Mouse (Mus musculus) cerebellum, postnatal 14 days (tissue): Measurements from ENCODE around the gene 0610010K14Rik.
A peak's percentile ranks its signal among the peaks of the same experiment; 100 is the strongest.

Experiments used
- DNase-seq, 2 experiments: peaks; one replicate each; pipeline ENCODE4 v3.0.0; 2021; ENCODE audit warnings: mixed read lengths in 2 of 2

Gene 0610010K14Rik

GRCm38 (mm10) chr11:70214856-70215209 lies 22.9 kb downstream of the 0610010K14Rik start:
- peak in 1 of 2 experiments; percentile 56 for DNase-seq

- peak; percentile 68 to 72 for DNase-seq
Measured at GRCm38 (mm10) chr11:70214191-70214855, 23.4 kb downstream of the 0610010K14Rik start.

GRCm38 (mm10) chr11:70213736-70214135 lies 24.0 kb downstream of the 0610010K14Rik start:
- peak; percentile 78 to 79 for DNase-seq

GRCm38 (mm10) chr11:70212896-70213295 lies 24.8 kb downstream of the 0610010K14Rik start:
- DNase-seq = peak; percentile 88

- peak in 1 of 2 experiments; percentile 50 for DNase-seq
Measured at GRCm38 (mm10) chr11:70212423-70212822, 25.3 kb downstream of the 0610010K14Rik start, which contains the start of gene Slc16a11. Slc16a11 (plus strand) TSS chr11:70212752.

- no peak for DNase-seq
Measured at GRCm38 (mm10) chr11:70211972-70212371, 25.7 kb downstream of the 0610010K14Rik start.

- DNase-seq = no peak
Measured at GRCm38 (mm10) chr11:70210681-70211080, 27.0 kb downstream of the 0610010K14Rik start.

GRCm38 (mm10) chr11:70208778-70209388 lies 28.8 kb downstream of the 0610010K14Rik start:
- DNase-seq = no peak

GRCm38 (mm10) chr11:70207283-70207682 lies 30.4 kb downstream of the 0610010K14Rik start:
- no peak for DNase-seq

- no peak for DNase-seq
Measured at GRCm38 (mm10) chr11:70206801-70207200, 30.9 kb downstream of the 0610010K14Rik start.

- DNase-seq = peak; percentile 93 to 96
Measured at GRCm38 (mm10) chr11:70201691-70202090, 36.0 kb downstream of the 0610010K14Rik start.

- DNase-seq = no peak
Measured at GRCm38 (mm10) chr11:70200036-70200608, 37.6 kb downstream of the 0610010K14Rik start.

- DNase-seq = no peak
Measured at GRCm38 (mm10) chr11:70199107-70199506, 38.6 kb downstream of the 0610010K14Rik start.

GRCm38 (mm10) chr11:70198332-70198731 lies 39.4 kb downstream of the 0610010K14Rik start:
- DNase-seq = no peak

GRCm38 (mm10) chr11:70193354-70194285 lies 44.1 kb downstream of the 0610010K14Rik start:
- DNase-seq = no peak

GRCm38 (mm10) chr11:70192157-70192556 lies 45.6 kb downstream of the 0610010K14Rik start:
- DNase-seq = no peak

GRCm38 (mm10) chr11:70191188-70191587 lies 46.5 kb downstream of the 0610010K14Rik start:
- no peak for DNase-seq

- DNase-seq = no peak
Measured at GRCm38 (mm10) chr11:70189319-70190134, 48.2 kb downstream of the 0610010K14Rik start.
